Mouse (Mus musculus) hindbrain, embryonic 11.5 days (tissue): ENCODE measurements around the gene Cacna1f. TPM values are rescaled to one million over a fixed set of nuclear protein-coding genes. Genes with fewer than 3 reads are reported as not detected.

Experiments
- ATAC-seq: fragments of 200-750 bp; cut with Nextera tagmentation; 2 replicates; pipeline ENCODE4 v1.8.0; 2017; ENCODE audit warnings: mild to moderate bottlenecking, moderate TSS enrichment, moderate library complexity; ENCODE audit not compliant: low FRiP score
- DNase-seq: peaks from one replicate; pipeline ENCODE4 v3.0.0-alpha.2; 2015; ENCODE audit warnings: low spot score
- H3K27ac ChIP-seq: fragments of 300-500 bp; sonication (generic); 2 replicates; pipeline ENCODE4 v1.5.1; 2014; ENCODE audit warnings: mild to moderate bottlenecking, low read depth, low read length
- H3K27me3 ChIP-seq: fragments of 300-500 bp; sonication (generic); 2 replicates; pipeline ENCODE4 v1.6.1; 2014; ENCODE audit warnings: mild to moderate bottlenecking, low read length, moderate library complexity, mixed read lengths; ENCODE audit not compliant: control insufficient read depth, insufficient read depth
- H3K36me3 ChIP-seq: fragments of 300-500 bp; sonication (generic); 2 replicates; pipeline ENCODE4 v1.6.1; 2014; ENCODE audit warnings: mild to moderate bottlenecking, low read length, moderate library complexity, mixed read lengths; ENCODE audit not compliant: control insufficient read depth, insufficient read depth
- H3K4me1 ChIP-seq: fragments of 300-500 bp; sonication (generic); replicated peaks from 2 replicates; pipeline ENCODE4 v1.6.1; 2014; ENCODE audit warnings: low read length, mixed read lengths; ENCODE audit not compliant: control insufficient read depth, insufficient read depth
- H3K4me2 ChIP-seq: fragments of 300-500 bp; sonication (generic); replicated peaks from 2 replicates; pipeline ENCODE4 v1.6.1; 2014; ENCODE audit warnings: mild to moderate bottlenecking, low read depth, low read length
- H3K4me3 ChIP-seq: fragments of 300-500 bp; sonication (generic); 2 replicates; pipeline ENCODE4 v1.5.1; 2014; ENCODE audit warnings: low read depth, low read length
- H3K9ac ChIP-seq: fragments of 300-500 bp; sonication (generic); 2 replicates; pipeline ENCODE4 v1.6.1; 2014; ENCODE audit warnings: low read depth, low read length
- H3K9me3 ChIP-seq: fragments of 300-500 bp; sonication (generic); 2 replicates; pipeline ENCODE4 v1.6.1; 2016; ENCODE audit warnings: low read length; ENCODE audit not compliant: control insufficient read depth
- WGBS: fragments of 180-500 bp; shearing (Covaris S2); extraction: QIAGEN DNeasy Blood & Tissue Kit; methylation state at CpG from one replicate; pipeline ENCODE4 v1.1.7; 2014; 5-methylcytosine and 5-hydroxymethylcytosine counted together
- polyA plus RNA-seq: library from polyadenylated mRNA; unstranded; fragments of >200 nt; fragmentation: Nextera tagmentation; extraction: Ambion mirVana; gene quantifications from 2 replicates; pipeline ENCODE4 v1.2.1, GENCODE M21; 2014

The Cacna1f gene
- 0.04 TPM in 1 of 2 replicates, not detected in the other for polyA plus RNA-seq

DNA sequence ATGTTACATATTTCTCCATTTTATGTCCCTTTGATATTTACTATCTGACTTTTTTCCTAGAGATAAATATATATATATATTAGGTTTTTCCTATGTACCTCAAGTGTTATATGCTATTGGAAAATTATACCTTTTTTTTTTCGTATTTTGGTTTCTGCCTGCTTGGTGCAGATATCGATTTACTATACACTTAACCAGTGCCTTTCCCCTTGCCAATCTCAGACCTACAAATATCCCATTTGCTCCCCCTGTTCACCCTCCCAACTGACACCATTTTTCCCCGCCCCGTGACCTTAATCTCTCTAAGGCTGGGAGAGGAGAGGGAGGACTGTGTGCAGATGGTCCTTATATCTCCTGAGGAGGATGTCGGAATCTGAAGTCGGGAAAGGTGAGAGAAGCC, at the start of gene Cacna1f:
Gene Cacna1f (plus strand): TSS at position 301 of the 400 bp plus-strand sequence.
- H3K27me3 ChIP-seq: no peaks in the 10 kb centered on the region
- no peaks in the 10 kb centered on the region for H3K4me1 ChIP-seq
- no peak within 1 kb of the TSS for H3K4me2 ChIP-seq
- no peak for DNase-seq
- 87% methylated on average over 6 of the region's 6 CpGs for WGBS
- no peak within 1 kb of the TSS for H3K4me3 ChIP-seq
- H3K36me3 ChIP-seq: no peaks in the 10 kb centered on the region
- H3K9ac ChIP-seq: no peak within 1 kb of the TSS
- no peak for ATAC-seq
- H3K9me3 ChIP-seq: no peaks in the 10 kb centered on the region
- no peak within 1 kb of the TSS for H3K27ac ChIP-seq

- Histone ChIP-seq H3K27ac (no peak overlapping the region), H3K9me3 (no peaks in the 10 kb centered on the region)
- ATAC-seq: no peak
Observed at GRCm38 (mm10) chrX:7563076-7563475, 43.8 kb upstream of the Cacna1f start.

GRCm38 (mm10) chrX:7566352-7566751, 40.5 kb upstream of the Cacna1f start:
- no peak overlapping the region for H3K27ac ChIP-seq
- H3K4me3 ChIP-seq: no peak overlapping the region
- ATAC-seq (no peak), DNase-seq (no peak)
- H3K4me1 ChIP-seq: no peaks in the 10 kb centered on the region
- no peaks in the 10 kb centered on the region for H3K9me3 ChIP-seq
- no peaks in the 10 kb centered on the region for H3K36me3 ChIP-seq
- H3K4me2 ChIP-seq: no peak overlapping the region
- 92% methylated on average over 6 of the region's 6 CpGs for WGBS
- no peak overlapping the region for H3K9ac ChIP-seq
- H3K27me3 ChIP-seq: no peaks in the 10 kb centered on the region

More at GRCm38 (mm10) chrX:7563076-7563475, 43.8 kb upstream of the Cacna1f start:
- no peak overlapping the region for H3K4me2 ChIP-seq
- no peaks in the 10 kb centered on the region for H3K27me3 ChIP-seq
- no peak overlapping the region for H3K4me3 ChIP-seq
- WGBS: 21% methylated on average over 2 of the region's 2 CpGs
- H3K36me3 ChIP-seq: no peaks in the 10 kb centered on the region
- no peak for DNase-seq
- no peaks in the 10 kb centered on the region for H3K4me1 ChIP-seq
- no peak overlapping the region for H3K9ac ChIP-seq

- Histone ChIP-seq H3K27ac (no peak overlapping the region), H3K27me3 (no peaks in the 10 kb centered on the region), H3K4me2 (no peak overlapping the region), H3K9me3 (no peaks in the 10 kb centered on the region), H3K36me3 (no peaks in the 10 kb centered on the region), H3K4me3 (no peak overlapping the region), H3K4me1 (no peaks in the 10 kb centered on the region), H3K9ac (no peak overlapping the region)
- no peak for ATAC-seq
- DNase-seq: no peak
- 83% methylated on average over 8 of the region's 9 CpGs for whole genome bisulfite sequencing
Observed at GRCm38 (mm10) chrX:7567491-7567890, 39.4 kb upstream of the Cacna1f start.

DNA sequence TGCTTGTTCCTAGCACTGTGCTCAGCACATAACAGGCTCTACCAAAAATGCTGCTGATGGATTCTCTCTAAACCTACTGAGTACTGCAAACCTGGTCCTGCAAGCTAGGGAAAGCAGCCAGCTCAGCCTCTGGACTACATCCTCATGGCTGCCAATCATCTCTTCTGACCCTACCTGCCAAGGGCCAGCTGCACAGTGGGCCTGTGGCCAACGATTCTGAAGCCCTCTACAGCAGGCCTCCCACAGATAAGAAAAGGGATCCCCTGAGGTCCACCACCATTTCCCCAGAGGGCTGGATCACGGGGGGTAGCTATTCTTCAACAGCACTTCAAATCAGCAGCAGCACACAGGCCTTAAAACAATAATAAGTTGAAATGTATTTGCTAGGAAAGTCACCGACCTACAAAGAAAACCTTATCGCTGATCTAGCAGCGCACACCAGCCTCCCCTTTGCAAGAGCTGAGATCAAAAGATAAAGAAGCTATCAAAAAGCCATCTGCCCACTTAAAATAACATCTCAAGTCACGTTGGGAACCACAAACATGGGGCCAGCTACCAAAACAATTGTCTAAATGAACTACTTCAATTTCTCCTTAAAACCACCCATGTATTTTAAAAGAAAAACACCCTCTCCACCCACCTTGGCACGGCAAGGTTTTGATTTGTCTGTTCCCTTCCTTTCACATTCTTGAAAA, 36.3 kb upstream of the Cacna1f start:
- H3K27ac ChIP-seq: no peak overlapping the region
- DNase-seq (no peak), ATAC-seq (no peak)
- H3K36me3 ChIP-seq: no peaks in the 10 kb centered on the region
- no peak overlapping the region for H3K4me2 ChIP-seq
- no peak overlapping the region for H3K4me3 ChIP-seq
- H3K4me1 ChIP-seq: no peaks in the 10 kb centered on the region
- H3K9ac ChIP-seq: no peak overlapping the region
- no peaks in the 10 kb centered on the region for H3K27me3 ChIP-seq
- WGBS: 61% methylated on average over 7 of the region's 7 CpGs
- H3K9me3 ChIP-seq: no peaks in the 10 kb centered on the region

DNA sequence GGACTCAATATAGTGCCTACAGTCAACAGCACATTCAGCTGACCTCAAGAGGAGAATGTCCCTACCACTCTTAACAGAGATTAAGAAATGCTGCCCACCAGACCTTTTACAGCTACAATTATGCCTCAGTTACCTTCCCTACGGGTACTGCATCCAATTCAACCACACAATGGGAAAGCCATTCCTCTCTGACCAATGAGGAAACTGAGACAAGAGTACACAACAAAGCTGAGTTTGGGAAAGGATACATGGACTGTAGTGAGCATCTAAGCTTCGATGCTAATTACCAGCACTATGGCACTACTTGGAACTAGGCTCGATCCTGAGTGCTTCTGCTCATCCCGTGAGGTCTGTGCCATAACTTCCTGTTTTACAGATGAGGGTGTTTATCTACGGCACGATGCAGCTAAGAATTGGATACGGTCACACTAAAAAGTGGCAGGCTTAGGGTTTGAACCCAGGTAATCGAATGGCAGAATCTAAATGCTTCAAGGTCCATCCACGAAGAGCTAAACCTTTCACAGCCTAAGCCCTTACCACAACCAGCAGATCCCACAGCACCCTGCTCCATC, 35.2 kb upstream of the Cacna1f start:
- Histone ChIP-seq H3K4me2 (no peak overlapping the region), H3K36me3 (no peaks in the 10 kb centered on the region), H3K27ac (no peak overlapping the region), H3K4me3 (no peak overlapping the region), H3K4me1 (no peaks in the 10 kb centered on the region), H3K9ac (no peak overlapping the region), H3K27me3 (no peaks in the 10 kb centered on the region), H3K9me3 (no peaks in the 10 kb centered on the region)
- 93% methylated on average over 9 of the region's 9 CpGs for WGBS
- DNase-seq (no peak), ATAC-seq (no peak)

- no peak overlapping the region for H3K27ac ChIP-seq
- DNase-seq: no peak
- H3K36me3 ChIP-seq: no peaks in the 10 kb centered on the region
- no peak overlapping the region for H3K9ac ChIP-seq
- H3K27me3 ChIP-seq: no peaks in the 10 kb centered on the region
- no peak for ATAC-seq
- no peaks in the 10 kb centered on the region for H3K4me1 ChIP-seq
- WGBS: 88% methylated on average over 10 of the region's 10 CpGs
- no peak overlapping the region; the same call in 1 of the 2 replicates for H3K4me2 ChIP-seq
- no peak overlapping the region for H3K4me3 ChIP-seq
- H3K9me3 ChIP-seq: no peaks in the 10 kb centered on the region
Observed at GRCm38 (mm10) chrX:7572466-7572865, 34.4 kb upstream of the Cacna1f start.

DNA sequence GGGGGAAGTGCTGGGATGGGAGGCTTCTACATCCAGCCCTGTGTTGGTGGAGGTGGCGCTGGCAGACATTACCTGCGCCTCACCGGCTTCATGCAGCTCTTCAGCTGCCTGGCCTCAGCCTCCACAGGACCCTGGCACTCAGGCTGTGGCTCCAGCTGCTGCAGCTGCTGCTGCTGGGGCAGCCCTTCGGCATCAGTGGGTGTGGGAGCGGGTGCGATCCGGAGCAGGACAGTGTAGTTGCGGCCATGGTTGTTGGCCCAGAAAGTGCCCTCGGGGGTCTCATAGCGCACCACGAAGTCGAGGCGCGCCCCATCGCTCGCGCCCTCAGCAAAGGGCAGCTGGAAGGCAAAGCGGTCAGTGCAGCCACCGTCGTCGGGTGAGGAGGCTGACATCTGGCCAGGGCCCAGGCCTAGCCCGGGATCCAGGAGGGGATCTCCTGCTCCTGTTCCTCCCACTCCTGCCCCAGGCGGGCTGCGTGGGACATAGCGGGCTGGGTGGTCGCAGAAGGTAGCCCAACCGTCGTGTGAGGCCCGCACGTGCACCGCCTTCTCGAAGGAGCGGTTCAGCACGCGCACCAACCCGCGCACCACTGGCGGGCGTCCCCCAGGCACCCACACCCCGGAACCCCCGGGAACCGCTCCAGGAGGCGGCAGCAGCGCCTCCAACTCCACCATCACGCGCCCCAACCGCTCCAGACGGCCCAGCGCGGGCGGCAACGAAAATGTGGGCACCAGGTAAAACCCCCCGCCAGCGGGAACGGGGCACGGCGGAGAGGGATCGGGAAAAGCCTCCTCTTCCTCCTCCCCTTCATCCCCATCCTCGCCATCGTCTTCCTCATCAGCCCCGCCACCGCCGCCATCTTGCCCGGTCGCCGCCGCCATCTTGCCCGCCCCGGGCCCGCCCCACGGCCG, 33.5 kb upstream of the Cacna1f start, which contains the start of gene Foxp3:
Gene Foxp3 (plus strand): TSS at position 469 of the 911 bp plus-strand sequence.
- H3K4me2 ChIP-seq: peak within 1 kb of the TSS; percentile 56
- peak within 1 kb of the TSS; percentile 72 for H3K9ac ChIP-seq
- H3K4me1 ChIP-seq: no peaks in the 10 kb centered on the region
- peak; percentile 30 for DNase-seq
- peak within 1 kb of the TSS; percentile 71 for H3K27ac ChIP-seq
- no peaks in the 10 kb centered on the region for H3K27me3 ChIP-seq
- WGBS: 33% methylated on average over 39 of the region's 72 CpGs
- no peaks in the 10 kb centered on the region for H3K9me3 ChIP-seq
- peak within 1 kb of the TSS; percentile 54 for H3K4me3 ChIP-seq
- no peaks in the 10 kb centered on the region for H3K36me3 ChIP-seq
- peak; percentile 22 for ATAC-seq
